Mouse (Mus musculus): ENCODE data around the gene Uhrf1. TPM values are rescaled to one million over a fixed set of nuclear protein-coding genes. Genes with fewer than 3 reads are reported as not detected.

Uhrf1 gene
- 0.84 TPM for polyA plus RNA-seq (2014; fragmentation: Illumina TruSeq; extraction: RNeasy Lipid Tissue Mini Kit (QIAGEN cat#74804); ENCODE audit: low read depth, low replicate concordance)

GRCm38 (mm10) chr17:56303160-56303846, at the start of gene Uhrf1:
Uhrf1 (plus strand) TSS chr17:56303321.

GRCm38 (mm10) chr17:56256239-56256881, 46.8 kb upstream of the Uhrf1 start, which contains the start of gene Fem1a:
Fem1a (plus strand) TSS chr17:56256810.

GRCm38 (mm10) chr17:56276643-56277566, 26.2 kb upstream of the Uhrf1 start, which contains the start of gene Ticam1:
Ticam1 (minus strand) TSS chr17:56276786.

DNA sequence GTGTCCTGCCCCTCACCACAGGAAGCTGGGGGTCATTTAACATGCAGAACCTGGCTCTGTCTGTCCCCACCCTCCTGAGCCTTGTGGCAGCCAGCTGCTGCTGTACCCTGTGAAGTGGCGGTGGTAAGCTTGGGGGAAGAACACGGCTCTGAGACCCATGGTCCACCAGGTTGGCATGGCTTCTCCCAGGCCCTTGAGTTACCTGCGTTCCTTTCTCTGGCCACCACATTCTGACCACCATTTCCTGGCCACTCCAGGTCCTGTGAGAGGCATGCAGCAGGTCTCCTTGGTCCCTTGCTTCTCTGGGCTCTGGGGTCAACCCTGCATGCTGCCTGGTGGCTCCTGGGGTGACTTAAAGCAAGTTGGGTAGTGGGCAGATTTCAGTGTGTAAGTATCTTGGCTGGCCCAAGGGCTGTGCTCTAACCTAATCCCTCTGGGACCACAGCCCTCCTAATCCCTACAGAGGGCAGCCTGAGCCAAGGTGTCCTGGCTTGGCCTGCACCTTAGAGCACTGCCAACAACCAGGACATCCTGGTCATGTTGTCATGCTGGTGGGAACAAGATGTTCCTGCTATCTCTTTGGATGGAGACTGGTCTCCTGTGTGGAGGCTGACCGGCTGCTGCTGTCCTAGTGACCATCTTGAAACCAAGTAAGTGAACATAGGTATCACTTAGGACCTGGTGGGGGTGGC, 10.4 kb upstream of the Uhrf1 start, which contains the start of gene Plin3:
Plin3 (minus strand) TSS at position 343 of the 692 bp plus-strand sequence.

GRCm38 (mm10) chr17:56300186-56300585, 2.9 kb upstream of the Uhrf1 start, which contains the start of gene Arrdc5:
Arrdc5 (minus strand) TSS chr17:56300286.

DNA sequence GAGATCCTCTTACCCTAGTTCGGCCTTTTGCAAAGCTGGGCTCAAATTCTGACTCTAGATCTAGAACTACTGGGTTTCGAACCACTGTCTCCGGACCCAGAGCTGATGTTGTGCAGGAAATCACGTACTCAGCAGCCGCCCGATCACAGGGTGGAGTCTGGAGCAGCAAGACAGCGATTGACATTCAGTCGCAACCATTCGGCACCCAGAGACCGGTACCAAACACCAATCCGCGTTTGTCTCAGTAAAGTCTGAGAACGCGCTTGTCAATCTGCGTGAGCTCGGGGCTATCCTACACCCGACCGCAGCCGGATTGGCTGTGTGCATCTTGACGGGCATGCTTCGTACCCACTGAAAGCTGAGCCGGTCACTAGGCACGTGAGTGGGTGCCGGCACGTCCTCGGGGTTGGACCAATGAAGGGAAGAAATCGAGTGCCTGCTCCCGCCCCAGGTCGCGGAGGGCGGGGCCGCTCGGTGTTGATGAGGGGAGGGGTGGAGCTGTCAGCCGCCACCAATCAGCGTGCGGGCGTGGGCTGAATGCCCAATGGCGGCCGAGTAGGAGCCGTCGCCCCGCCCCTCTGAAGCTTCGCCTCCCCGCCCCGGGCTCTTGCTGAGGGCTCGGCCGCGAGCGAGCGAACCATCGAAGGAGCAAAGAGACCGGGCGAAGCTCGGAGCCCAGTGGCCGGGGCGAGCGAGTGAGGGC, 22.5 kb downstream of the Uhrf1 start, which contains the start of gene Kdm4b:
Kdm4b (plus strand) TSS at position 613 of the 703 bp plus-strand sequence.

Other genes with a start within 250 kb of the Uhrf1 start
- gene Ubxn6, start 228.3 kb upstream of the Uhrf1 start, polyA plus RNA-seq (2014; fragmentation: Illumina TruSeq; extraction: RNeasy Lipid Tissue Mini Kit (QIAGEN cat#74804); ENCODE audit: low read depth, low replicate concordance), result 62.5 TPM
- 54.3 TPM for gene Hdgfl2, start 223.7 kb upstream of the Uhrf1 start, polyA plus RNA-seq (2014; fragmentation: Illumina TruSeq; extraction: RNeasy Lipid Tissue Mini Kit (QIAGEN cat#74804); ENCODE audit: low read depth, low replicate concordance)
- 155 TPM for gene Plin4, start 193.5 kb upstream of the Uhrf1 start, polyA plus RNA-seq (2014; fragmentation: Illumina TruSeq; extraction: RNeasy Lipid Tissue Mini Kit (QIAGEN cat#74804); ENCODE audit: low read depth, low replicate concordance)
- 129 TPM for gene Plin5, start 185.7 kb upstream of the Uhrf1 start, polyA plus RNA-seq (2014; fragmentation: Illumina TruSeq; extraction: RNeasy Lipid Tissue Mini Kit (QIAGEN cat#74804); ENCODE audit: low read depth, low replicate concordance)
- 41.9 TPM for gene Lrg1, start 181.3 kb upstream of the Uhrf1 start, polyA plus RNA-seq (2014; fragmentation: Illumina TruSeq; extraction: RNeasy Lipid Tissue Mini Kit (QIAGEN cat#74804); ENCODE audit: low read depth, low replicate concordance)
- 5.3 TPM for gene Sema6b, start 163.0 kb upstream of the Uhrf1 start, polyA plus RNA-seq (2014; fragmentation: Illumina TruSeq; extraction: RNeasy Lipid Tissue Mini Kit (QIAGEN cat#74804); ENCODE audit: low read depth, low replicate concordance)
- gene Tnfaip8l1, start 140.8 kb upstream of the Uhrf1 start, polyA plus RNA-seq (2014; fragmentation: Illumina TruSeq; extraction: RNeasy Lipid Tissue Mini Kit (QIAGEN cat#74804); ENCODE audit: low read depth, low replicate concordance), result 1.0 TPM
- 29.3 TPM for gene Mydgf, start 119.4 kb upstream of the Uhrf1 start, polyA plus RNA-seq (2014; fragmentation: Illumina TruSeq; extraction: RNeasy Lipid Tissue Mini Kit (QIAGEN cat#74804); ENCODE audit: low read depth, low replicate concordance)
- gene Dpp9, start 84.4 kb upstream of the Uhrf1 start, polyA plus RNA-seq (2014; fragmentation: Illumina TruSeq; extraction: RNeasy Lipid Tissue Mini Kit (QIAGEN cat#74804); ENCODE audit: low read depth, low replicate concordance), result 33.3 TPM
- 87.5 TPM for gene Fem1a, start 46.5 kb upstream of the Uhrf1 start, polyA plus RNA-seq (2014; fragmentation: Illumina TruSeq; extraction: RNeasy Lipid Tissue Mini Kit (QIAGEN cat#74804); ENCODE audit: low read depth, low replicate concordance)
- gene Ticam1, start 26.5 kb upstream of the Uhrf1 start, polyA plus RNA-seq (2014; fragmentation: Illumina TruSeq; extraction: RNeasy Lipid Tissue Mini Kit (QIAGEN cat#74804); ENCODE audit: low read depth, low replicate concordance), result 6.8 TPM
- 98.2 TPM for gene Plin3, start 10.4 kb upstream of the Uhrf1 start, polyA plus RNA-seq (2014; fragmentation: Illumina TruSeq; extraction: RNeasy Lipid Tissue Mini Kit (QIAGEN cat#74804); ENCODE audit: low read depth, low replicate concordance)
- gene Arrdc5, start 3.0 kb upstream of the Uhrf1 start, polyA plus RNA-seq (2014; fragmentation: Illumina TruSeq; extraction: RNeasy Lipid Tissue Mini Kit (QIAGEN cat#74804); ENCODE audit: low read depth, low replicate concordance), result not detected
- 21.0 TPM for gene Kdm4b, start 22.7 kb downstream of the Uhrf1 start, polyA plus RNA-seq (2014; fragmentation: Illumina TruSeq; extraction: RNeasy Lipid Tissue Mini Kit (QIAGEN cat#74804); ENCODE audit: low read depth, low replicate concordance)
- gene Ptprs, start 173.2 kb downstream of the Uhrf1 start, polyA plus RNA-seq (2014; fragmentation: Illumina TruSeq; extraction: RNeasy Lipid Tissue Mini Kit (QIAGEN cat#74804); ENCODE audit: low read depth, low replicate concordance), result 46.2 TPM
- not detected for gene Znrf4, start 209.1 kb downstream of the Uhrf1 start, polyA plus RNA-seq (2014; fragmentation: Illumina TruSeq; extraction: RNeasy Lipid Tissue Mini Kit (QIAGEN cat#74804); ENCODE audit: low read depth, low replicate concordance)

Measured in heart, adult 10 weeks (tissue).